Mouse (Mus musculus): Measurements from ENCODE around the gene Sgo2a.

DNA sequence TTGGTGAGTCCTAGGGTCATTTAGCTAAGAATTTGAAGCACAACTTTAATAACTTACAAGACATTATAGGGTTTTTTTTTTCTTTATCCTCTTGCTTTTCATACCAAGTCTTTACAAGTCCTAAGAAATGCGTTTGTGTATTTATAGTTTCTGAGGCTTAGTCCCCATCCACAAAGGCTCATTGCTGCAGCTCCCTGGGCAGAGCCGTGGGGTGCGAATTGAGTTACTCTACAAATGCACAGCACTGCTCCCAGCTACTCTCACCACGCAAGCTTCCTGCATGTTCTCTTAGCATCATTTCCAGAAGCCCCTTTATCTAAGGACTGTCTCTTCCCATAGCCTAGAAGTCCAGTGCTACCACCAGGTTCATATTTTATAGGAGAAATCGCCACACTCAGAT lies 46.1 kb upstream of the Sgo2a start:
- TF ChIP-seq CTCF (IDR thresholded peaks at IDR 0.05; ENCODE audit: low read depth, low read length) (no peak), POLR2A (IDR thresholded peaks at IDR 0.05; ENCODE audit: borderline replicate concordance, low read depth, low read length) (no peak)

Measured in bone marrow macrophage, adult 2 months (primary cell).